In the genomic region with DNA sequence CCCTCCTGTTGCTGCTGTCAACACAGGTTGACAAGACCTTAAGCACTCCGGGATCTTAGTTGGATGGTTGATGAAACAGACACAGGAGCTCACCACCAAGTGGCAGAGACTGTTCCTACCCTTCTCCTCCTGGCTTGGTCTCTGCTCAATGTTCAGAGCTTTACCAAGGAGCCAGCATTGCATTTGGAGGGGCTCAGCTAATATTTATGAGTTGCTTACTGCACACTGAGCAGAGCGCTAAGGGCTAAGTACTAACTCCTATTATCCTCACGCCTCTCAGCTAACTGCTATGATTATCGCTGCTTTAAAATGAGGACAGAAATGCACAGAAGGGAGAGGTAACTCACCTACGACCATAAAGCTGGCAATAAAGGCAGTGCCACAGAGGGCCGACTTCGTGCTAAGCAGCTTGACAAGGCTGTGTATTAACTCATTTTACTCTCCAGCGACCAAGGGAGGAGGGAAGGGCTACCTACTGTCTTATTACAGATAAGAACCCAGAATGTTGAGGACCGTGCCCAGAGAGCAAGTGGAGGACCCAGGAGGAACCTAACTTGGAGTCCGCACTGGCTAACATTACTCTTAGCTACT, we compare ENCODE assay signal across 28 mouse cellular contexts.
DNase-seq lines count a peak whose midpoint lies in the region; ATAC-seq and TF ChIP-seq lines count a peak whose summit lies in the region.
"Had no signal": no experiment of that assay in that cellular context is flagged by ENCODE, and none has a peak within 500 bp of the region (broad histone marks: within the 10 kb centered on the region; RNA-seq: fewer than 3 reads in every experiment).

No protein-coding gene starts in this region.

- 85% methylated on average over 10 of the region's 10 CpGs for WGBS in hindbrain, embryonic 16.5 days
- 86% methylated on average over 10 of the region's 10 CpGs for WGBS in hindbrain, embryonic 11.5 days
- 72% methylated on average over 10 of the region's 10 CpGs for WGBS in midbrain, embryonic 16.5 days
- WGBS in midbrain, embryonic 10.5 days, result 90% methylated on average over 10 of the region's 10 CpGs
- 48% methylated on average over 10 of the region's 10 CpGs for WGBS in intestine, embryonic 16.5 days

- H3K36me3 ChIP-seq in hindbrain, embryonic 16.5 days (ENCODE audit: control insufficient read depth, insufficient read depth, low read length), result no peaks in the 10 kb centered on the region
- H3K36me3 ChIP-seq in hindbrain, embryonic 11.5 days (ENCODE audit: control insufficient read depth, insufficient read depth, low read length), result no peaks in the 10 kb centered on the region
- no peaks in the 10 kb centered on the region for H3K36me3 ChIP-seq in midbrain, embryonic 16.5 days (ENCODE audit: control insufficient read depth, insufficient read depth, low read length)
- H3K36me3 ChIP-seq in midbrain, embryonic 10.5 days, result no peaks in the 10 kb centered on the region
- H3K36me3 ChIP-seq in intestine, embryonic 16.5 days (ENCODE audit: control insufficient read depth, insufficient read depth, low read length), result no peaks in the 10 kb centered on the region
- H3K36me3 ChIP-seq: embryonic facial prominence, embryonic 10.5 days; embryonic facial prominence, embryonic 13.5 days; forebrain, embryonic 10.5 days; heart, embryonic 12.5 days; heart, embryonic 15.5 days; hindbrain, embryonic 10.5 days had no signal

- no peak overlapping the region for H3K27ac ChIP-seq in hindbrain, embryonic 16.5 days (ENCODE audit: low read depth, low read length)
- H3K27ac ChIP-seq in hindbrain, embryonic 11.5 days (ENCODE audit: low read depth, low read length), result no peak overlapping the region
- H3K27ac ChIP-seq in midbrain, embryonic 16.5 days (ENCODE audit: low read length), result no peak overlapping the region
- H3K27ac ChIP-seq in midbrain, embryonic 10.5 days (replicated peaks), result no peak overlapping the region
- H3K27ac ChIP-seq in intestine, embryonic 16.5 days (ENCODE audit: low read length), result 0 out of 2 replicates have a peak overlapping the region, but pooled peaks have one; percentile 27
- H3K27ac ChIP-seq: embryonic facial prominence, embryonic 10.5 days; embryonic facial prominence, embryonic 13.5 days; forebrain, embryonic 10.5 days; forebrain, embryonic 13.5 days; heart, embryonic 15.5 days; hindbrain, embryonic 10.5 days; hindbrain, postnatal 0 days had no signal

- H3K27me3 ChIP-seq in hindbrain, embryonic 16.5 days (replicated peaks; ENCODE audit: control insufficient read depth, insufficient read depth, low read length), result no peaks in the 10 kb centered on the region
- H3K27me3 ChIP-seq in hindbrain, embryonic 11.5 days (ENCODE audit: control insufficient read depth, insufficient read depth, low read length), result no peaks in the 10 kb centered on the region
- H3K27me3 ChIP-seq in midbrain, embryonic 16.5 days (ENCODE audit: control insufficient read depth, insufficient read depth, low read depth, low read length), result no peaks in the 10 kb centered on the region
- no peaks in the 10 kb centered on the region for H3K27me3 ChIP-seq in midbrain, embryonic 10.5 days (ENCODE audit: low read depth, poor library complexity, severe bottlenecking)
- H3K27me3 ChIP-seq in intestine, embryonic 16.5 days (replicated peaks; ENCODE audit: control insufficient read depth, insufficient read depth, low read length), result no peaks in the 10 kb centered on the region
- H3K27me3 ChIP-seq: forebrain, embryonic 13.5 days; heart, embryonic 15.5 days had no signal

- TF ChIP-seq CTCF in brain, embryonic 14.5 days (IDR thresholded peaks at IDR 0.05; ENCODE audit: borderline replicate concordance, extremely low read depth, insufficient read depth, insufficient read length), result no peak

- no peaks in the 10 kb centered on the region for H3K9me3 ChIP-seq in hindbrain, embryonic 16.5 days (ENCODE audit: control insufficient read depth, low read length)
- H3K9me3 ChIP-seq in hindbrain, embryonic 11.5 days (ENCODE audit: control insufficient read depth, low read length), result no peaks in the 10 kb centered on the region
- H3K9me3 ChIP-seq in midbrain, embryonic 16.5 days (replicated peaks; ENCODE audit: control insufficient read depth, low read length, poor library complexity, severe bottlenecking), result no peaks in the 10 kb centered on the region
- H3K9me3 ChIP-seq in midbrain, embryonic 10.5 days (replicated peaks), result no peaks in the 10 kb centered on the region
- H3K9me3 ChIP-seq in intestine, embryonic 16.5 days (ENCODE audit: control insufficient read depth, low read length), result no peaks in the 10 kb centered on the region
- H3K9me3 ChIP-seq: embryonic facial prominence, embryonic 10.5 days; embryonic facial prominence, embryonic 13.5 days; forebrain, embryonic 10.5 days; forebrain, embryonic 13.5 days; heart, embryonic 12.5 days; heart, embryonic 15.5 days; hindbrain, embryonic 10.5 days had no signal

- no peak overlapping the region for H3K4me2 ChIP-seq in hindbrain, embryonic 16.5 days (ENCODE audit: low read length)
- H3K4me2 ChIP-seq in hindbrain, embryonic 11.5 days (replicated peaks; ENCODE audit: low read depth, low read length), result no peak overlapping the region
- H3K4me2 ChIP-seq in midbrain, embryonic 16.5 days (ENCODE audit: low read length), result no peak overlapping the region
- 0 out of 2 replicates have a peak overlapping the region, but pooled peaks have one; percentile 7 for H3K4me2 ChIP-seq in intestine, embryonic 16.5 days (ENCODE audit: low read depth, low read length)
- H3K4me2 ChIP-seq: embryonic facial prominence, embryonic 13.5 days; forebrain, embryonic 13.5 days; heart, embryonic 12.5 days; heart, embryonic 15.5 days had no signal

- no peak overlapping the region for H3K9ac ChIP-seq in hindbrain, embryonic 16.5 days (ENCODE audit: low read depth, low read length)
- H3K9ac ChIP-seq in hindbrain, embryonic 11.5 days (ENCODE audit: low read depth, low read length), result no peak overlapping the region
- H3K9ac ChIP-seq in midbrain, embryonic 16.5 days (ENCODE audit: low read depth, low read length), result no peak overlapping the region
- no peak overlapping the region for H3K9ac ChIP-seq in intestine, embryonic 16.5 days (ENCODE audit: low read depth, low read length)
- H3K9ac ChIP-seq: embryonic facial prominence, embryonic 13.5 days; forebrain, embryonic 13.5 days; heart, embryonic 12.5 days; heart, embryonic 15.5 days had no signal

- DNase-seq in hindbrain, embryonic 11.5 days (ENCODE audit: low spot score), result no peak
- no peak for DNase-seq in midbrain, embryonic 10.5 days (ENCODE audit: low spot score)
- DNase-seq in brain, embryonic 14.5 days (ENCODE audit: low read depth), result peak; percentile 19
- DNase-seq: adrenal gland, adult 2 months; adrenal gland, postnatal 14 days; cerebellum, adult 11-12 months; cerebellum, adult 8-10 months; cerebellum, postnatal 10 days; cerebellum, postnatal 36 days; embryo, embryonic 11 days; gastrocnemius, postnatal 10 days; gastrocnemius, postnatal 36 days; heart, postnatal 10 days; heart, postnatal 36 days had no signal

- H3K4me3 ChIP-seq in hindbrain, embryonic 16.5 days (ENCODE audit: low read length), result no peak overlapping the region
- H3K4me3 ChIP-seq in hindbrain, embryonic 11.5 days (ENCODE audit: low read depth, low read length), result no peak overlapping the region
- no peak overlapping the region for H3K4me3 ChIP-seq in midbrain, embryonic 16.5 days (ENCODE audit: low read depth, low read length)
- no peak overlapping the region for H3K4me3 ChIP-seq in midbrain, embryonic 10.5 days
- no peak overlapping the region for H3K4me3 ChIP-seq in intestine, embryonic 16.5 days (ENCODE audit: low read length)
- H3K4me3 ChIP-seq: embryonic facial prominence, embryonic 10.5 days; embryonic facial prominence, embryonic 13.5 days; forebrain, embryonic 10.5 days; forebrain, embryonic 13.5 days; heart, embryonic 12.5 days; heart, embryonic 15.5 days; hindbrain, embryonic 10.5 days had no signal

- peak; percentile 18; the same call in 1 of the 2 replicates for ATAC-seq in hindbrain, embryonic 16.5 days
- no peak for ATAC-seq in hindbrain, embryonic 11.5 days (ENCODE audit: low FRiP score)
- 0 out of 2 replicates have a peak, but pooled peaks have one; percentile 21 for ATAC-seq in midbrain, embryonic 16.5 days
- peak; percentile 75 for ATAC-seq in intestine, embryonic 16.5 days
- ATAC-seq: CD4-positive, CD25-positive, alpha-beta regulatory T cell, adult 4 months; forebrain, embryonic 13.5 days; forebrain, embryonic 16.5 days; hindbrain, postnatal 0 days; inflammation-experienced regulatory T-cells, adult 6 months had no signal

- no peak for TF ChIP-seq POLR2A in brain, embryonic 14.5 days (IDR thresholded peaks at IDR 0.05; ENCODE audit: borderline replicate concordance, extremely low read depth, insufficient read depth, insufficient read length, poor library complexity, severe bottlenecking)

- 0 out of 2 replicates have a peak, but pooled peaks cover 6% of the 10 kb centered on the region for H3K4me1 ChIP-seq in hindbrain, embryonic 16.5 days (ENCODE audit: control insufficient read depth, insufficient read depth, low read depth, low read length)
- no peaks in the 10 kb centered on the region for H3K4me1 ChIP-seq in hindbrain, embryonic 11.5 days (replicated peaks; ENCODE audit: control insufficient read depth, insufficient read depth, low read length)
- no peaks in the 10 kb centered on the region for H3K4me1 ChIP-seq in midbrain, embryonic 16.5 days (ENCODE audit: control insufficient read depth, insufficient read depth, low read length)
- peaks cover 6% of the 10 kb centered on the region for H3K4me1 ChIP-seq in midbrain, embryonic 10.5 days
- peaks cover 12% of the 10 kb centered on the region for H3K4me1 ChIP-seq in intestine, embryonic 16.5 days (ENCODE audit: control insufficient read depth, insufficient read depth, low read length)
